Mouse (Mus musculus) embryonic fibroblast, embryonic 13.5 days (primary cell): ENCODE data around the gene Unc119b.

ENCODE experiments used
- CTCF ChIP-seq: IDR thresholded peaks from 2 replicates; pipeline ENCODE4 v1.5.1; 2011; ENCODE audit warnings: mild to moderate bottlenecking, control low read depth, low read length, moderate library complexity, borderline replicate concordance; ENCODE audit not compliant: insufficient read depth
- POLR2A ChIP-seq: IDR thresholded peaks from 2 replicates; pipeline ENCODE4 v1.6.1; 2011; ENCODE audit warnings: low read depth, mild to moderate bottlenecking, control low read depth, low read length, moderate library complexity

- TF ChIP-seq CTCF (no peak), POLR2A (no peak)
Observed at GRCm38 (mm10) chr5:115089592-115090268, 45.0 kb downstream of the Unc119b start.
